Mouse (Mus musculus) frontal cortex, adult 2 months (tissue): ENCODE measurements at regions not wholly inside any gene's neighbourhood (a gene's known extent, or its start where the extent isn't known, plus 50 kb on each side); places are given as distances from the start of the nearest gene placed in this dataset.
A peak's percentile ranks its signal among the peaks of the same experiment; 100 is the strongest.
"Not testable (repeated sequence)": the region's sequence is repeated elsewhere in the genome, so short reads cannot be mapped to it uniquely, and the experiment has no call there.

ENCODE experiments used
- DNase-seq, 2 experiments: peaks; one replicate each; pipeline ENCODE4 v3.0.0; 2022; ENCODE audit warnings: low spot score in 1 of 2; ENCODE audit errors: extremely low spot score in 1 of 2

DNA sequence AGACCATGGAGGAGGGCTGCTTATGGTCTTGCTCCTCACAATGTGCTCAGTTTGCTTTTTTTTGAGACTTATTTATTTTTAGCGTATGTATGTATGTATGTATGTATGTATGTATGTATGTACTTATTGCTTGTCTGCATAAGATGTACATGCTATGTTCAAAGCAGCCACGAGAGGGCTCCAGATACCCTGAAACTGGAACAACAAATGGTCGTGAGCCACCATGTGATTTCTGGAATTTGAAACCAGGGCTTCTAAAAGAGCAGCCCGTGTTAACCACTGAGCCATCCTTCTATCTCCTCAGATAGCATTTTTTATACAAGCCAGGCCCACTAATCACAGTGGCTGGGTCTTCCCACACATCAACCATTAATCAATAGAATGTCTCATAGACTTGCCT is 611.2 kb downstream of the 5730507C01Rik start:
- DNase-seq, result no peak

DNA sequence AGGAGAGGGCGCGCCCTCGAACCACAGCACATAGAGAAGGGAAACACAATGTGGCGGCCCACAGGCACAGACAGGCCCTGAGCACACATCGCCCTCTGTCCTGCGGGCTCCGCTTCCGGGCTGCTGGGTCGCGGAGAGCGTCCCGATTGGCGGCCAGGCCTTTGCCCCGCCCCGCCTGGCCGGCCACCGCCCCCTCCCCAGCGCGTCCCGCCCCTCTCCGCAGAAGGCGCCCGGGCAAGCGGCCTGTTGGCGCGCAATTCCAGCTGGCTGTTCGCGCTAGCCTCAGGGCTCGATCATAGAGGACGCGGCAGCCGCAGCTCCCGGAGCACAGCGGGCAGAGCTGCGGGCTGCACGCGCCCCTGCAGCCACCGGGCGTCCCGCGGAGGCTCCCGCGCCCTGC is 661.3 kb downstream of the 5730507C01Rik start:
- DNase-seq, result no peak

DNA sequence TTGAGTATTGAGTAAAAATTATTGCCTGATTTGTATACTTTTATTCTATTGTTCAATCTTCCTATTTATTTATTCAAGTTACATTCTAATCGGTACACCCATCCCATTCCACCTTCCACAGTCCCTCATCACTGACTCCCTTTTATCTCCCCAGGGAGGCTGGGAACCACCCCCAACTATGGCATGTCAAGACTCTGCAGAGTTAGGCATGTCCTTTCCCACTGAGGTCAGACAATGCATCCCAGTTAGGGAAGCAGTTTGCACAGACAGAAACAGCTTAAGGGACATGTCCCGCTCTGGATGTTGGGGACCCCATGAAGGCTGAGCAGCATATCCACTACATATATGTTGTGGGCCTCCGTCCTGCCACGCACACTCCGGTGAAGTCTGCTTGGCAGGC is 678.1 kb downstream of the 5730507C01Rik start:
- DNase-seq, result no peak

DNA sequence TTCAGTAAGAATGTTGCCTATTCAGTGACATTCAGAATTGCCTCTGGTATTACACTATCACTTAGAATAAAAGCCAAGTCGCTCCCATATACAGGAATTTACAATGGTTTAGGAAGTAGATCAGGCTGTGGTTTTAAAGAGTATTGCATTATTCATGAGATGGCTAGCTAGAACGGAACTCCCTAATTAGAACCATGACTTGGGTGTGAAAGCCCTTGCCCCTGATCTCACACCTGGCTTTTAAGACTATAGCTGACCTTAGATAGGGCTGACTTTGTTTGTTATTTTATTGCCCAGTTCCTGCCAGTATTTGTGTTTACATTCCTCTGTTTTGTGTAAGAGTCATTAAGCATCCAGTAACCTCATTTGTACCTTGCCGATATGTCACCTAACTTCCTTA is 678.7 kb downstream of the 5730507C01Rik start:
- DNase-seq, result not testable (repeated sequence)

DNA sequence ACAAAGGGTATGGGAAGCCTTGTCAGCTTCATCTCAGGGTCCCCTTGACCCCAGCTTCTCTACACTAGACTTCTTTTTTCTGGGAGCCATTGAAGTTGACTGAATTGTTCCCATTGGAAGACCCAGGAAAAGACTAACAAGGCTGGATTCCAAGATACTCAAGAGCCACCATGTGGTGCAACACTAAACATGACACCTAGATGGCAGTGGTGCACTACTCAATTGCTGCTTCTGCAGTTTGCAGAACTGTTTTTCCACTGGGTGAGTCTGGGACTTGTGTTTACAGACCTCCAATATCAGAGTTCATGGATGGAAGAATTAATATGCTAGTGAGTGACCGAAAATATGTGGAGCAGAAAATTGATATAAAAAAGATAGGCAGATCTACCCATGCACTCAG is 709.7 kb downstream of the 5730507C01Rik start:
- DNase-seq, result not testable (repeated sequence)

DNA sequence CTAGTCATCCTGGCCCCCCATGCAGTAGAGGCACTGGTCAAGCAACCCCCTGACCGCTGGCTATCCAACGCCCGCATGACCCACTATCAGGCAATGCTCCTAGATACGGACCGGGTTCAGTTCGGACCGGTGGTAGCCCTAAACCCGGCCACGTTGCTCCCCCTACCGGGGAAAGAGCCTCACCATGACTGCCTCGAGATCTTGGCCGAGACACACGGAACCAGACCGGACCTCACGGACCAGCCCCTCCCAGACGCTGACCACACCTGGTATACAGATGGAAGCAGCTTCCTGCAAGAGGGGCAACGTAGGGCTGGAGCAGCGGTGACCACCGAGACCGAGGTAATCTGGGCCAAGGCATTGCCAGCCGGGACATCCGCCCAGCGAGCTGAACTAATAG is 707.6 kb upstream of the Gm21863 start:
- peak in 1 of 2 experiments; percentile 0 for DNase-seq

DNA sequence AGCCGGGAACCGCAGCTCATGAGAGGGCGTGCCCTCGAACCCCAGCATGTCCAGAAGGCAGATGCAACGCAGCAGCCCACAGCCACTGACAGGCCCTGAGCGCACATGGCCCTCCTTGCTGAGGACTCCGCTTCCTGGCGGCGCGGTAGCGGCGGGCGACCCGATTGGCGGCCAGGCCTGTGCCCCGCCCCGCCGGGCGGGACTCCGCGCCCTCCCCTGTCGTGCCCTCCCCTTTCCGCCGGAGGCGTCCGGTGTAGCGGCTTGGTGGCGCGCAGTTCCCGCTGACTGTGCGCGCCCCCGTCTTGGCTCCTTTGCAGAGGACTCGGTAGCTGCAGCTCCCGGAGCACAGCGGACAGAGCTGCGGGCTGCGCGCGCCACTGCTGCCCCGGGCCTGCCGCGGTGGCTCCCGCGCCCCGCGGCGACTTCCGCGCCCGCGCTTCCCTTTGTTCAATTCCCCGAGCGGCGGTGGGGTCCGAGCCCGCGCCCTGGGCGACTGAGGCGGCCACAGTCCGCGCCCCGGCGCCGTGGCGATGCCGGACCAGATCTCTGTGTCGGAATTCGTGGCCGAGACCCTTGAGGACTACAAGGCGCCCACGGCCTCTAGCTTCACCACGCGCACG is 665.9 kb upstream of the Gm21863 start:
- DNase-seq, result peak in 1 of 2 experiments; percentile 53

DNA sequence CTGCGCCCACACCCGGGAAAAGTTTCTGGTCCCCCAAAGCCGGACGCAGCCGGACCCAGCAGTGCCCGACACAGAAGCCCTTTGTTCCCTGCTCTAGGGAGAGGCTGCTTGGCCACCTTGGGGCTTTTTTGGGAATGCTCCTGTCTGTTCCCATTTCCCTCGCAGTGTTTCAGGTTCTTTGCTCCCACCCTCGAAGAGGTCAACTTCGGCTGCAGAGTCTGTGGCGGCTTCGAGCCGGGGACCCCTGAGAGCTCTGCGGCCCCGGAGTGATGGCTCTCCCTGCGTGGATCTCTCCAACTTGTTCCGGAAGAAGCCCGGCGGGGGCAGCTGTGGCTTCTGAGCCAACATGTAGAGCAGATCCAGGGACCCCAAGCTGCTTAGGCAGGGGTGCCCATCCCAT is 665.3 kb upstream of the Gm21863 start:
- DNase-seq, result peak in 1 of 2 experiments; percentile 2

DNA sequence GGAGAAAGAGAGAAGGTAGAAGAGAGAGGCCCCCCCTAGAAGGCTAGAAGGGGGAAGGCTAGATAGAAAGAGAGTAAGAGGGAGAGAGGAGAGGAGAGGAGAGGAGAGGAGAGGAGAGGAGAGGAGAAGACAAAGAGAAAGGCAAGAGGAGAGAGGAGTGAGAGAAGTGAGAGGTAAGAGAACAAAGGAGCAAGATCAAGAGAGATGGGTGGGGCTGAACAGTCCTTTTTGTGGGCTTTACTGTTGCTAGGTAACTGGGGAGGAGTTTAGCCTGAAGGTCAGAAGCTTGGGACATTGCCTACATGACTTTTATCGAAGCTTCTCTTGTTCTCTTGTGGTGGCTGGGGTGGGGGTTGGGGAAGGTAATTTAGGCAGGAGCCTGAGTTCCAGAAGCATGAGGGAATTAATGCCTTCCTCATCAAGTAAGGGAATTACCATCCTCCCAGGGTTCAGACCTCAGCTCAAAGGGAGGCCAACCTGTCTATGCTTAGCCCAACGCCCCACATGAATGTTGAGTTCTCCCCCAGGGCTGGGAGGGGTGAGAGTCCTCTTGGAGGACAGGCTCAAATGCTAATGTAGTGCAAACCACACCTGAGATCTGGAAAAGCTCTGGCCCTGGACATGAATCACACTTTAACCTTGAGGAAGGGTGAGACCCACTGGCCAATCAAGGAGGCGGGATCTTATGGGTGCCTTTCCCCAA is 662.1 kb upstream of the Gm21863 start:
- not testable (repeated sequence) for DNase-seq
